Mouse (Mus musculus): ENCODE measurements around the gene Hoxd9.

Hoxd9 gene

GRCm38 (mm10) chr2:74698201-74699052 lies 900 bp downstream of the Hoxd9 start:
- DNase-seq: peak in 1 of 2 experiments; percentile 28

GRCm38 (mm10) chr2:74699053-74699430 lies 1.5 kb downstream of the Hoxd9 start:
- DNase-seq: no peak

- no peak for DNase-seq
These were observed 2.4 kb downstream of the Hoxd9 start for GRCm38 (mm10) chr2:74699664-74700545.

DNA sequence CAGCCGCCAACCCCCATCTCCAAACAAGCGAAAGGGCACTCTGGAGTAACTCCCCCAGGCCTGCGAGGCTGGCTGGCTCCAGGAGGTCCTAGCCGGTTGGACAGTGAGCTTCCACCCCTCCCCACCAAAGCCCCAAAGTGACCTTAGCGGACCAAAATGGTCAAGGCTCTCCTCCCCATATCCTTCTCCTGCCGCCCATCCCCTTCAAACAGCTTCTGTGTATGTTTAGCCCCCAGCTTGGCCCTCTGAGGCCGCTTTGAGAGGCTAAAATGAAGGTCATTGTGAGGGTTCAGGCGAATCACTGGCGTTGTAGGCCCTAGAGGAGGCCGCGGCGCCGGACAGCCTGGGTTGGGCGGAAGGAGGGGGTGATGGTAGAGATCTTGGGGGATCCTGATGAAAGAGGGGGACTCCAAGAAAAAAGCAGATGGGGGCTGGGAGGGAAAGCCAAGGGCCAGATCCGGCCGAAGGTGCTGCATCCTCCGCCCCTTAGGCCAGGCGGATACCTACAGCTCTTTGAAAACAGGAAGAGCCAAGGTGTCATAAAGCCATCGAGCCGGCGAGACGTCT lies 3.1 kb downstream of the Hoxd9 start:
- DNase-seq: no peak

DNA sequence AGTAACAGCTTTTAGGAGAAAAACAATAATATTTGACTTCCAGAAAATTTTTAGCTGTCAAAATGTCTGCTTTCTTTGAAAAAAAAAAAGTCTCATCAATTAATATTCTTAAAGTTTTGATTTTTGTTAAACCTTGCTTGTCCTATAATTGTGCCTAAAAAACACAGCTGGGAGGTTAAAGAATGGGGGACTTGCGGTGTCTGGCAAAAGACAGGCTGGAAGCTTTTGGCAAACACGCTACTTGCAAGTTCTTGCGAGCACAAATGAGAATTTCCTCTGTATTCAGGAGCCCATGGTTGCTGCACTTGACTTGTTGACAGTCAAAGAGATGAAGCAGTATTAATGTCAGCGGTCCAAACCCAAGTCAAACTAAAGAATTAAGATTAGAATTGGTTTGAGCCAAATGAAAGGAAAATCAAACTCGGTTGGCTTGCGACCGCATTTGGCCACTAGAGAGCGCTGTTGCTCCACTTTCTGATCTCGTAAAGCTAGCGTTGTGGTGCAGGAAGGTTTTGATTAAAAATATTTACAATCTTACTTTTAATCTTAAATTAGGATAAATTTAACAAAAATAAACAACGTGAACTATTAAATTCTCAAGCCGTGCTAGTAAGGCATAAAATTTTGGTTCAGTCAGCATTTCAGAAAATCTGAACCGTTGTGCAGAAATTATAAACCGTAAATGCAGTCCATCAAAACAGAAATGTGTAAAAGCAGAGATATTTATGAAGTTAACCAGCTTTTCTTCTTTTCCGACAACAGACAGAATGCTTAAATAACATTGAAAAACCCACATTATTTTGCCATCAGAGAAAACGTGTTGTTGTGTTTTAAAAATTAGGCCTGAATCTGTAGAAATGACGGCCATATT lies 4.7 kb downstream of the Hoxd9 start:
- peak; percentile 58 to 82 for DNase-seq

DNA sequence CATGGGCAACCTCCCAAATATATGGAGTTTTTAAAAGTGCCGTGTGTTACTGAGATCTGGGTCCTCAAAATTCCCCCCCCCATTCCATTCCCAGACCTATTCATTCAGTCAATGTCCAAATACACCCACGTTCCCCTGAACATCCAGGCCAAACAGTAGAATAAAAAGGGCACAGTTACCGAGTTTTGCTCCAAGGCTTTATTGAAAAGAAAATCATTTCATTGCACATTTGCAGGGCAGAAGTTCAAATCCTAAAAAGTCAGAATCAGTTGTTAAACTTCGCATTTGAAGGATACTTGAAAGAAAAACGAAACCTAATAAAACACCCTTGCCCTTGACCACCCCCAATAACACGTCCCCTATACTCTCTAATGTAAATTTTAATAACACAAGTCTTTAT lies 5.3 kb downstream of the Hoxd9 start:
- no peak for DNase-seq

DNA sequence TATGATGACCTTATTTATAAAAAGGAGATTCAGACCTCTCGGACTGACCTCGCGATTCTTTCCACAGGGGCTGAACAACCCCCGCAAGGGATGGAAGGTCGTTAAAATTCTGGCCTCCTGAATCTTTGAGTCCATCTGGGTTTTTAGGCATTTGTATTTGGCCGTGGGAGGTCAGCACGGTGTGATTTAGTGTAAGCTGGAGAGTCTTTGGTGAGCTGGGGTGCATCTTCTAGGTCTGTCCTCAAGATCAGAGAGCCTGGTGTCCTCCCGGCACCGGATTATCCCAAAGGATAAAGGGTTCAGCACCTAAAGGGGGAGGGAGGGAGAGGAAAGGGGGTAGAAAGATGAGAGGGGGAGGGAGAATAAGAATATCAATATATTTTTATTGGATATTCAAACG lies 5.8 kb downstream of the Hoxd9 start:
- DNase-seq: no peak

- no peak for DNase-seq
These were observed 6.3 kb downstream of the Hoxd9 start for GRCm38 (mm10) chr2:74703720-74704392.

- DNase-seq: no peak
These were observed 7.0 kb downstream of the Hoxd9 start, which contains the start of gene Hoxd8 for GRCm38 (mm10) chr2:74704393-74704998. Gene Hoxd8 (plus strand): TSS chr2:74704615.

DNA sequence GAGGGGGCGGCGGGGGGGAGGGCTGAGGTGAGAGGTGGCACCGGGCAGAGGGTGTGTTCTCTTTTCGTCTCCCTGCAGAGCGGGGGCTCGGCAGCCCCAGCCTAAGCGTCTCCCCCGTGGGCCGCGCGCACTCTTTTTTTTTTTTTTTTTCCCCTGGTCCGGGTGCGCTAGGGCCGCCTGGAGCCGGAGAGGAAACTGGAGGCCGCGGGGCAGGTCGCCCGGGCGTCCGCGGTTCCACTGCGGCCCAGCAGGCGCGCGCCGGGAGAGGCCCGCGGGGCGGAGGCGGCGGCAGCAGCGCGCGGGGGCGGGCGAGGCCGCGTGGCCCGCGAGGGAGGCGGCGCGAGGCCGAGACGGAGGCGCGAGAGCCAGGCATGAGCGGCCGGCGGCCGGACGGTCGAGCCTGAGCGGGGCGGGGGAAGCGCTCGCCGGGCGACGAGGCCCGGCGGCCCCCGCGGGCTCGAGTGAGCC lies 7.5 kb downstream of the Hoxd9 start:
- DNase-seq: peak in 1 of 2 experiments; percentile 50

DNA sequence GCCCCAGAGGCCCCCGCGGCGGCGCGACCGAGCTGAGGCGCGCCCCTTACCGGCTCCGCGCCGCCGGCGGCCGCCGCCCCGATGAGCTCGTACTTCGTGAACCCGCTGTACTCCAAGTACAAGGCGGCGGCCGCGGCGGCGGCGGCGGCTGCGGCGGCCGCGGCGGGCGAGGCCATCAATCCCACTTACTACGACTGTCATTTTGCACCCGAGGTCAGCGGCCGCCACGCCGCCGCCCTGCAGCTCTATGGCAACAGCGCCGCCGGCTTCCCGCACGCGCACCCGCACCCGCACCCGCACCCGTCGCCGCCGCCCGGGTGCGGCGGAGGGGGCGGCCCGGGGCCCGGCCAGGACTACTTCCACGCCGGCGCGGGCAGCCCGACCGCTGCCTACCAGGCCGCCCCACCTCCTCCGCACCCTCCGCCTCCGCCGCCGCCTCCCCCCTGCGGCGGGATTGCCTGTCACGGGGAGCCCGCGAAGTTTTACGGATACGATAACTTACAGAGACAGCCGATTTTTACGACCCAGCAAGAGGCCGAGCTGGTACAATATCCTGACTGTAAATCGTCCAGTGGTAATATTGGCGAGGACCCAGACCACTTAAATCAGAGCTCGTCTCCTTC lies 8.1 kb downstream of the Hoxd9 start:
- peak in 1 of 2 experiments; percentile 27 for DNase-seq

GRCm38 (mm10) chr2:74706393-74706960 lies 8.9 kb downstream of the Hoxd9 start:
- no peak for DNase-seq

DNA sequence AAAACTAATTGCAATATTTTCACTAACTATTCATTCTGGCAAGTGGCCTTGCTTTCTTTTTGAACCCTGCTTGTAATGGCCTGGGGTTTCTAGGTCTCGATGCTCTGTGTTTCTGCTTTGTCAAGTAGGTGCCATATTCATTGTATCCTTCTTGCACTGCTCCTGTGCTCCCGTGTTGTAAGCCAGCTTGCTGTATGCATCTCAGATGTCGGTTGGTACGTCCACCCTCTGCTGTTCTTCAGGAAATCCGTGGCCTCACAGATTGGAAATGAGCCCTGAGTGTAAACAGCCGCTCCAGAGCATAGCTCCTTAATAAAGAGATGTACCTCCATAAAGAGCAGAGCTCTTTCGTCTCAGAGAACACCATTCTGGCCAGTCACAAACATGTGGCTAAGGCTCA lies 10.1 kb downstream of the Hoxd9 start:
- no peak for DNase-seq

GRCm38 (mm10) chr2:74708676-74709075 lies 11.1 kb downstream of the Hoxd9 start:
- DNase-seq: no peak

- no peak for DNase-seq
These were observed 12.2 kb downstream of the Hoxd9 start for GRCm38 (mm10) chr2:74709465-74710419.

DNA sequence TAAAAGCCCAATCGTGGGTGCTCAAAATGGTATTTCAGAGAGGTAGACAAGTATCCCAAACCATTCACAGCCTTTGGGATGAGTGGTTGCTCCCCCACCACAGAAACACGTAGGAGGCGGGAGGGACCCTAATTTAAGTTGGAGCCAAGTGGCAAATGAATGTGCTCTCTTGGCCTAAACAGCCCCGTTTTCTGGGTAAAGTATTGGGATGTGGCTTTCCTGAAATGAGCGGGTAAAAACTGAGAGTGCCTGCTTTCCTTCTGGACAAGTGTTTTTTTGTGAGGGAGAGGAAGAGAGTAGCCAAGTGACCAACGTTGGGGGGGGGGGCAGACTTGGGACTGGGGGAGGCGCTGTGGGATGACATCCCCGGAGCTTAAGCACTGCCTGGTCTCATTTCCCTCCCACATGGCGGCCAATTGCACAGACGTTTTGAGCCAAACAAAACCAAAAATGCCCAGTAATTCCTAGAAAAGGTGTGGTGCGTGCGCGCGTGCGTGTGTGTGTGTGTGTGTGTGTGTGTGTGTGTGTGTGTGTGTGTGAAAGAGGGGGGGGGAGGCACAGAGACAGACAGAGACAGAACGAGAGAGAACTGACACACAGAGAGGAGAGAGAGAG lies 13.5 kb downstream of the Hoxd9 start:
- DNase-seq: no peak

GRCm38 (mm10) chr2:74711721-74712621 lies 14.4 kb downstream of the Hoxd9 start, which contains the start of the genes Hoxd3 and Hoxd4:
Gene Hoxd3 (plus strand): TSS chr2:74711927.
Gene Hoxd4 (plus strand): TSS chr2:74711929.
- DNase-seq: no peak
